Mouse (Mus musculus) neural tube, embryonic 11.5 days (tissue): Measurements from ENCODE around the gene Pik3r2. TPM values are rescaled to one million over a fixed set of nuclear protein-coding genes. Genes with fewer than 3 reads are reported as not detected.

Experiments
- ATAC-seq: fragments of 200-750 bp; cut with Nextera tagmentation; 2 replicates; pipeline ENCODE4 v1.8.0; 2017; ENCODE audit warnings: moderate number of reproducible peaks, mild to moderate bottlenecking, moderate TSS enrichment, moderate library complexity; ENCODE audit not compliant: insufficient read depth, low FRiP score, low TSS enrichment
- DNase-seq: peaks from one replicate; pipeline ENCODE4 v3.0.0-alpha.2; 2015; ENCODE audit warnings: low spot score
- H3K27ac ChIP-seq: fragments of 300-500 bp; sonication (generic); 2 replicates; pipeline ENCODE4 v1.5.1; 2014; ENCODE audit warnings: low read depth, mild to moderate bottlenecking, low read length
- H3K27me3 ChIP-seq: fragments of 300-500 bp; sonication (generic); 2 replicates; pipeline ENCODE4 v1.6.1; 2014; ENCODE audit warnings: mild to moderate bottlenecking, low read length, mixed read lengths; ENCODE audit not compliant: control insufficient read depth, insufficient read depth
- H3K36me3 ChIP-seq: fragments of 300-500 bp; sonication (generic); 2 replicates; pipeline ENCODE4 v1.6.1; 2014; ENCODE audit warnings: mild to moderate bottlenecking, low read length, moderate library complexity, mixed read lengths; ENCODE audit not compliant: control insufficient read depth, insufficient read depth
- H3K4me1 ChIP-seq: fragments of 300-500 bp; sonication (generic); 2 replicates; pipeline ENCODE4 v1.6.1; 2014; ENCODE audit warnings: low read length, mixed read lengths; ENCODE audit not compliant: control insufficient read depth, insufficient read depth
- H3K4me2 ChIP-seq: fragments of 300-500 bp; sonication (generic); 2 replicates; pipeline ENCODE4 v1.6.1; 2014; ENCODE audit warnings: low read depth, mild to moderate bottlenecking, moderate library complexity
- H3K4me3 ChIP-seq: fragments of 300-500 bp; sonication (generic); 2 replicates; pipeline ENCODE4 v1.5.1; 2014; ENCODE audit warnings: low read depth, low read length
- H3K9ac ChIP-seq: fragments of 300-500 bp; sonication (generic); 2 replicates; pipeline ENCODE4 v1.6.1; 2014; ENCODE audit warnings: mild to moderate bottlenecking, low read length
- H3K9me3 ChIP-seq: fragments of 300-500 bp; sonication (generic); 2 replicates; pipeline ENCODE4 v1.6.1; 2016; ENCODE audit warnings: low read length; ENCODE audit not compliant: control insufficient read depth
- WGBS: fragments of 180-500 bp; shearing (Covaris S2); extraction: QIAGEN DNeasy Blood & Tissue Kit; methylation state at CpG from one replicate; pipeline ENCODE4 v1.1.7; 2014; 5-methylcytosine and 5-hydroxymethylcytosine counted together
- polyA plus RNA-seq: library from polyadenylated mRNA; unstranded; fragments of >200 nt; fragmentation: Nextera tagmentation; extraction: Ambion mirVana; gene quantifications from 2 replicates; pipeline ENCODE4 v1.2.1, GENCODE M21; 2014

Gene Pik3r2
- polyA plus RNA-seq, 1 experiment from 2014 or later: 54.7 TPM

GRCm38 (mm10) chr8:70787051-70787445, 10.5 kb upstream of the Pik3r2 start:
- ATAC-seq: no peak
- WGBS: 93% methylated on average over 3 of the region's 3 CpGs
- no peak overlapping the region; the same call in 1 of the 2 replicates for H3K27ac ChIP-seq
- H3K4me1 ChIP-seq: peaks cover 13% of the 10 kb centered on the region
- no peaks in the 10 kb centered on the region for H3K27me3 ChIP-seq
- H3K4me2 ChIP-seq: no peak overlapping the region
- no peak for DNase-seq
- no peaks in the 10 kb centered on the region for H3K9me3 ChIP-seq
- H3K4me3 ChIP-seq: no peak overlapping the region
- H3K9ac ChIP-seq: no peak overlapping the region
- H3K36me3 ChIP-seq: peaks cover 3% of the 10 kb centered on the region; the same call in 1 of the 2 replicates

GRCm38 (mm10) chr8:70786291-70787050, 10.0 kb upstream of the Pik3r2 start:
- Histone ChIP-seq H3K27me3 (no peaks in the 10 kb centered on the region), H3K27ac (no peak overlapping the region), H3K9ac (no peak overlapping the region), H3K36me3 (peaks cover 3% of the 10 kb centered on the region), H3K9me3 (no peaks in the 10 kb centered on the region), H3K4me1 (peaks cover 9% of the 10 kb centered on the region), H3K4me2 (no peak overlapping the region), H3K4me3 (no peak overlapping the region)
- ATAC-seq (no peak), DNase-seq (no peak)
- 85% methylated on average over 25 of the region's 25 CpGs for WGBS

- Histone ChIP-seq H3K9me3 (no peaks in the 10 kb centered on the region), H3K9ac (no peak overlapping the region), H3K27ac (no peak overlapping the region), H3K4me2 (no peak overlapping the region), H3K4me1 (peaks cover 11% of the 10 kb centered on the region; the same call in 1 of the 2 replicates), H3K27me3 (no peaks in the 10 kb centered on the region), H3K4me3 (no peak overlapping the region), H3K36me3 (peaks cover 7% of the 10 kb centered on the region)
- ATAC-seq (no peak), DNase-seq (no peak)
- WGBS: 89% methylated on average over 11 of the region's 11 CpGs
These were observed 3.6 kb upstream of the Pik3r2 start for GRCm38 (mm10) chr8:70780093-70780492.

GRCm38 (mm10) chr8:70775851-70776495, 540 bp downstream of the Pik3r2 start:
- H3K27ac ChIP-seq: peak overlapping the region; percentile 96
- no peaks in the 10 kb centered on the region for H3K9me3 ChIP-seq
- DNase-seq (no peak), ATAC-seq (no peak; the same call in 1 of the 2 replicates)
- H3K9ac ChIP-seq: peak overlapping the region; percentile 96
- H3K4me3 ChIP-seq: peak overlapping the region; percentile 83
- H3K27me3 ChIP-seq: no peaks in the 10 kb centered on the region
- peak overlapping the region; percentile 97 for H3K4me2 ChIP-seq
- 4% methylated on average over 29 of the region's 34 CpGs for WGBS
- peaks cover 7% of the 10 kb centered on the region for H3K36me3 ChIP-seq
- peaks cover 11% of the 10 kb centered on the region; the same call in 1 of the 2 replicates for H3K4me1 ChIP-seq

- Histone ChIP-seq H3K4me3 (no peak overlapping the region), H3K9me3 (no peaks in the 10 kb centered on the region), H3K4me1 (peaks cover 11% of the 10 kb centered on the region; the same call in 1 of the 2 replicates), H3K4me2 (peak overlapping the region; percentile 97), H3K27me3 (no peaks in the 10 kb centered on the region), H3K36me3 (peaks cover 4% of the 10 kb centered on the region), H3K27ac (no peak overlapping the region), H3K9ac (peak overlapping the region; percentile 96; the same call in 1 of the 2 replicates)
- DNase-seq: no peak
- ATAC-seq: no peak
- 95% methylated on average over 5 of the region's 5 CpGs for WGBS
These were observed 1.3 kb downstream of the Pik3r2 start for GRCm38 (mm10) chr8:70775227-70775626.

- Histone ChIP-seq H3K9me3 (no peaks in the 10 kb centered on the region), H3K4me1 (peaks cover 12% of the 10 kb centered on the region; the same call in 1 of the 2 replicates), H3K9ac (no peak overlapping the region), H3K27ac (no peak overlapping the region), H3K27me3 (no peaks in the 10 kb centered on the region), H3K36me3 (peaks cover 8% of the 10 kb centered on the region), H3K4me2 (no peak overlapping the region; the same call in 1 of the 2 replicates), H3K4me3 (no peak overlapping the region)
- no peak for ATAC-seq
- no peak for DNase-seq
- WGBS: 94% methylated on average over 18 of the region's 18 CpGs
These were observed 1.8 kb downstream of the Pik3r2 start for GRCm38 (mm10) chr8:70774740-70775139.

GRCm38 (mm10) chr8:70773833-70774232, 2.7 kb downstream of the Pik3r2 start:
- Histone ChIP-seq H3K27ac (no peak overlapping the region), H3K36me3 (peaks cover 11% of the 10 kb centered on the region), H3K27me3 (no peaks in the 10 kb centered on the region), H3K4me2 (no peak overlapping the region), H3K9me3 (no peaks in the 10 kb centered on the region), H3K9ac (peak overlapping the region; percentile 44), H3K4me3 (no peak overlapping the region), H3K4me1 (peaks cover 13% of the 10 kb centered on the region; the same call in 1 of the 2 replicates)
- 81% methylated on average over 9 of the region's 9 CpGs for WGBS
- ATAC-seq (no peak), DNase-seq (no peak)

GRCm38 (mm10) chr8:70773410-70773809, 3.1 kb downstream of the Pik3r2 start:
- Histone ChIP-seq H3K4me3 (no peak overlapping the region), H3K4me2 (no peak overlapping the region), H3K9me3 (no peaks in the 10 kb centered on the region), H3K9ac (no peak overlapping the region), H3K4me1 (peaks cover 13% of the 10 kb centered on the region; the same call in 1 of the 2 replicates), H3K27me3 (no peaks in the 10 kb centered on the region), H3K36me3 (peaks cover 15% of the 10 kb centered on the region), H3K27ac (no peak overlapping the region)
- ATAC-seq: no peak
- DNase-seq: no peak
- 93% methylated on average over 5 of the region's 5 CpGs for WGBS
